Mouse (Mus musculus) lung, adult 2 months (tissue): ENCODE measurements at regions not wholly inside any gene's neighbourhood (a gene's known extent, or its start where the extent isn't known, plus 50 kb on each side); places are given as distances from the start of the nearest gene placed in this dataset.

Source experiments
- CTCF ChIP-seq: fragments of 200-500 bp; IDR thresholded peaks from 2 replicates; pipeline ENCODE4 v1.5.1; 2011; ENCODE audit warnings: mild to moderate bottlenecking, low read length, control low read depth; ENCODE audit not compliant: insufficient read depth
- POLR2A ChIP-seq: fragments of 200-500 bp; IDR thresholded peaks from 2 replicates; pipeline ENCODE4 v1.6.1; 2011; ENCODE audit warnings: low read depth, mild to moderate bottlenecking, control low read depth, low read length, borderline replicate concordance; ENCODE audit errors: extremely low read depth

DNA sequence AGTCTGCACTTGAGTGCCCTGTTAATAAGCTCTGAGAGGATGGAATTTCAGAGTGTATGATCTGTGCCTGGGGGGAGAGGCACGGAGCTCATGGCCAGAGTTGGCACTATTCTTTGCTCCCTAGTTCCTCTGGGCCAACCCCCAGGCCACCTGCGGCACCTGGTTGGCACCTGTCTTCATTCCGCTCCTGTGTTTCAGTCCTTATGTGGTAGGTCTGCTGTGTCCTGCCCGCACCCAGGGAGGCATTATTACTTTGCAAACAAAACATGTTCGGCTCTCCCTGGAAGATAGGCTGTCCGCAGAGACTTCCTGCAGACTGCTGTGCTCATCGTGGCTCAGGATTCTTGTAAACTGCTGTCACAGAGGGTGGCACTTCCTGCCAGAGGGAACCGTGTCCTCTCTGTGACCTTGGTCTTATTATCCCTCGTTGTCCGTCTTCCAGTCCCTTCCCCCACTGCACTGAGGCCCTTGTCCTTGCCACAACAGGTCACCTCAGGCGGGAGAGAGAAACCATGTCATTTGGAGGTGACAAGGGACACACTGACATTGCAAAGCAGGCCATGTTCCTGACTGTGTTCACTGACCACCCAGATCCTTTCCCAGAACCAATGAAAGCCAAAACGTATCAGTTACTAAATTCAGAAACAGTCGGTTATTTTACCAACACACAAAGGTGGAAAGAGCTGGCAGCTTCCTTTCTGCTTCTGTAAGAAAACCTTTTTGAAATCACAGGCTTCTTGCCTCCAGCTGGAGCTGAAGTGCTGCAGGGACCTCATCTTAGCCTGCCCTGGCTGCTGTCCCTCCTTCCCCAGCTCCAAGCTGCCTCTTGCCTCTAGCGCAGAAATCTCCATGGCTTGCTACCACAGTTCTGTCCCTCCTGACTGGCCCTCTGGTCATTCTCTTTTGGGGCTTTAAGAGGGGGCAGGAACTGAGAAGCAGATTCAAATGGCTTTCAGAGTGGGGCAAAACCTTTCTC, 777.0 kb upstream of the Car8 start:
- TF ChIP-seq POLR2A (no peak), CTCF (no peak)
